Mouse (Mus musculus): ENCODE measurements around the gene Rmnd5a. TPM values are rescaled to one million over a fixed set of nuclear protein-coding genes. Genes with fewer than 3 reads are reported as not detected.

Rmnd5a gene
- polyA plus RNA-seq, 1 experiment from 2014 or later: 8.4 TPM

- no peaks in the 10 kb centered on the region for H3K36me3 ChIP-seq (replicated peaks)
- no peaks in the 10 kb centered on the region for H3K27me3 ChIP-seq (ENCODE audit: poor library complexity, severe bottlenecking)
- H3K9me3 ChIP-seq: peaks cover 11% of the 10 kb centered on the region; the same call in 1 of the 2 replicates
- H3K27ac ChIP-seq: no peak overlapping the region
- no peak overlapping the region for H3K4me3 ChIP-seq
- DNase-seq (ENCODE audit: extremely low spot score, low spot score): no peak
- no peaks in the 10 kb centered on the region for H3K4me1 ChIP-seq
- 96% methylated on average over 13 of the region's 13 CpGs for WGBS
Observed at GRCm38 (mm10) chr6:71376711-71377110, 63.7 kb downstream of the Rmnd5a start.

DNA sequence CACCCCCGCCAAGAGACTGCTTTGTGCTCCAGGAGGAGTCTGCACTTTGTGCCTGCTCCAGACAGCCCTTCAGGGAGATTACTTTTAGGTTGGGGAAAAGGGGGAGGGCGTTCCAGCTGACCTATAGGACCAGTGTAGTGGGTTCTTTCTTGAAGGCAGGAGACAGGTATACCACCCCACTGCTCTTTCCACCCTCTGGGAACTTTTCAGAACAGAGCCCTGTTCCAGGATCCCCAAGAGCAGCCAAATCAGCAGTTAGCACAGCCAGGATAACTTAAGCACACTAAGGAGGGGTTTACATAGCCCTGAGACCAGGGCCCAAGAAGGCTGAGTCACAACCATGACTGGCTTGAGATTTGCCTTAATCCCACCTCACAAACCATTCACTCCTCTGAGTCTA is 65.5 kb downstream of the Rmnd5a start:
- Histone ChIP-seq H3K9me3 (peaks cover 11% of the 10 kb centered on the region; the same call in 1 of the 2 replicates), H3K27me3 (ENCODE audit: poor library complexity, severe bottlenecking) (no peaks in the 10 kb centered on the region), H3K27ac (no peak overlapping the region), H3K4me3 (no peak overlapping the region), H3K36me3 (replicated peaks) (no peaks in the 10 kb centered on the region), H3K4me1 (no peaks in the 10 kb centered on the region)
- DNase-seq (ENCODE audit: extremely low spot score, low spot score): no peak
- 83% methylated on average over 2 of the region's 2 CpGs for WGBS

DNA sequence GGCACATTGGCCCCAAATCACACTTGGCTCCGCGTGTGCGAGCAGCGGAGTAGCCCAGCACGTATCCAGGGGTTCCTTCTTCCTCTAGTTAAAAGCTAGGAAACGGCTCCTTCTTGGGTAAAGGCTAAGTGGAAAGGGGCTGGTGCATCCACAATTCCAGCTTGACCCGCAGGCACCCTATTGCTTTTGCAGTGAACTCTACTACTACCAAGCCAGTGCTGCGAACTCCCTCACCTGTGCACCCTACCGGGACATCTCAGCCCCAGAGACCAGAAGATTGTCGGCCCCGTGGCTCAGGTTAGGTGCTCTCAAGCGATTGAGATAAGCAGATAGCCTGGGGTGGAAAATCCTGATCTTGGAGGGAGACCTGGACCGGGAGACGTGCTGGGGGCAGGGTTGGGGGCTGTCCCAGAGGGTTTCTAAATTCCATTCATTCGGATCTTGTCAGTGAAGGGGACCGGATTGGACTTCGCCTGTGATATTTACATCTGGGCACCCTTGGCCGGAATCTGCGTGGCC is 66.1 kb downstream of the Rmnd5a start:
- DNase-seq (ENCODE audit: extremely low spot score, low spot score): no peak
- no peaks in the 10 kb centered on the region for H3K4me1 ChIP-seq
- no peak overlapping the region for H3K4me3 ChIP-seq
- no peaks in the 10 kb centered on the region for H3K27me3 ChIP-seq (ENCODE audit: poor library complexity, severe bottlenecking)
- no peaks in the 10 kb centered on the region for H3K36me3 ChIP-seq (replicated peaks)
- peaks cover 11% of the 10 kb centered on the region; the same call in 1 of the 2 replicates for H3K9me3 ChIP-seq
- 91% methylated on average over 19 of the region's 19 CpGs for WGBS
- no peak overlapping the region for H3K27ac ChIP-seq

DNA sequence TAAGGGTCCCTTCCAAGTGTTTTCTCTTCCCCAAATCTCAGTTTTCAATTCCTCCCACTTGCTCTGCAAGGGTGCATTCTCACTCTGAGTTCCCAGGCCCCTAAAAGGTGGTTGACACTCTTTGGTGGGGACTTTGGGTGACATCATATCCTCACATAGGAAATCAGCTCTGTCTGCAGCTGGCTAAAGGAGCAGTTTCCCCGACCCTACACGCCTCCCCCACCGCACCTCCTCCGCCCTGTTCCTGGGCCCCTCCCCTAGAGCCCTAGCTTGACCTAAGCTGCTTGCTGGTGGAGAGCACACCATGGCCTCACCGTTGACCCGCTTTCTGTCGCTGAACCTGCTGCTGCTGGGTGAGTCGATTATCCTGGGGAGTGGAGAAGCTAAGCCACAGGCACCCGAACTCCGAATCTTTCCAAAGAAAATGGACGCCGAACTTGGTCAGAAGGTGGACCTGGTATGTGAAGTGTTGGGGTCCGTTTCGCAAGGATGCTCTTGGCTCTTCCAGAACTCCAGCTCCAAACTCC is 67.1 kb downstream of the Rmnd5a start, which contains the start of gene Cd8a:
Gene Cd8a, plus strand, starts transcription at position 179 of the 527 bp plus-strand sequence.
- Histone ChIP-seq H3K27me3 (ENCODE audit: poor library complexity, severe bottlenecking) (no peaks in the 10 kb centered on the region), H3K27ac (no peak within 1 kb of the TSS), H3K36me3 (replicated peaks) (no peaks in the 10 kb centered on the region), H3K9me3 (peaks cover 9% of the 10 kb centered on the region; the same call in 1 of the 2 replicates), H3K4me1 (no peaks in the 10 kb centered on the region), H3K4me3 (no peak within 1 kb of the TSS)
- no peak for DNase-seq (ENCODE audit: extremely low spot score, low spot score)
- 86% methylated on average over 14 of the region's 14 CpGs for WGBS

- WGBS: 87% methylated on average over 5 of the region's 5 CpGs
- DNase-seq (ENCODE audit: extremely low spot score, low spot score): no peak
- Histone ChIP-seq H3K36me3 (replicated peaks) (no peaks in the 10 kb centered on the region), H3K27ac (no peak overlapping the region), H3K4me3 (no peak overlapping the region), H3K27me3 (ENCODE audit: poor library complexity, severe bottlenecking) (no peaks in the 10 kb centered on the region), H3K9me3 (peaks cover 3% of the 10 kb centered on the region; the same call in 1 of the 2 replicates), H3K4me1 (no peaks in the 10 kb centered on the region)
Observed at GRCm38 (mm10) chr6:71372041-71372720, 68.3 kb downstream of the Rmnd5a start.

DNA sequence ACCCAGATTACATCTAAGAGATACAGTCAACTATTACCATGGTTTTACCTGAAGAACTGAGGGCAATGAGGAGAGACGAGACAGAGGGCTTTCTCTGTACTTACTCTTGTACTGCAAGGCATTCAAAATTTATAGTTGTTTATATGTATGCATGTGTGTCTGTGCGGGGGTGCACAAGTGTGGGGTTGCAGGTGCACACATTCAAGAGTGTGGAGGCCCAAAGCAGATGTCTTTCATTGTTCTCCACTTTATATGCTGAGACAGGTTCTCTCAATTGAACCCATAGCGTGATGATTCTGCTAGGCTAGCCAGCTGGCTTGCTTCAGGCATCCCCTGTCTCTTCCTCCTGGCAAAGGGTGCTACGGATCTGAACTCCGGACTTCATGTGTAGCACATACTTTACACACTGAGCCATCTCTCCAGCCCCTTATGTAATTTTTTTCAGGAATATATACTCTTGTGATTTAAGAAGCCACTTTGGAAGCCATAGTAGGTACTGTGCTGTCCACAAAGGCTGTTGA is 69.3 kb downstream of the Rmnd5a start:
- no peak for DNase-seq (ENCODE audit: extremely low spot score, low spot score)
- WGBS: 86% methylated on average over 5 of the region's 5 CpGs
- H3K4me1 ChIP-seq: no peaks in the 10 kb centered on the region
- H3K4me3 ChIP-seq: no peak overlapping the region
- H3K27me3 ChIP-seq (ENCODE audit: poor library complexity, severe bottlenecking): no peaks in the 10 kb centered on the region
- H3K9me3 ChIP-seq: no peaks in the 10 kb centered on the region
- H3K36me3 ChIP-seq (replicated peaks): no peaks in the 10 kb centered on the region
- no peak overlapping the region for H3K27ac ChIP-seq

DNA sequence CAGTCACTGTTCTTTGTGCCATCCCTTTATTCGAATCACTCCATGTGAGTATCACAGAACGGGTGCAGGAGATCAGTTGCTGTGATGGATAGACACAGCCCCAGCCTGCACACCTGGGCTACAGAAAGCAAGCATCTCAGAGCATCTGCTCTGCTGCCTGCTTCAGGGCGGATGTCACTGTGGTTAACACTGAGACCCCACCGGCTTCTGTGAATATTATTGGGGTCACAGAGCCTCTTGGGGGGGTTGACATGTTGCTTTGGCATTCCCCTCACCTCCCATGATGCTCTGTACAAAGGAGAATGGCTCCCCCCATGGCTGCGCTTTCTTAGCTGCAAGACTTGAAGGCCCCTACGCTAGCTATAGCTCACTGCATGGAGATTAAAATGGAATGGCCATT is 71.0 kb downstream of the Rmnd5a start:
- Histone ChIP-seq H3K27me3 (ENCODE audit: poor library complexity, severe bottlenecking) (no peaks in the 10 kb centered on the region), H3K36me3 (replicated peaks) (no peaks in the 10 kb centered on the region), H3K9me3 (no peaks in the 10 kb centered on the region), H3K27ac (no peak overlapping the region), H3K4me1 (no peaks in the 10 kb centered on the region), H3K4me3 (no peak overlapping the region)
- DNase-seq (ENCODE audit: extremely low spot score, low spot score): no peak
- WGBS: 92% methylated on average over 6 of the region's 6 CpGs

DNA sequence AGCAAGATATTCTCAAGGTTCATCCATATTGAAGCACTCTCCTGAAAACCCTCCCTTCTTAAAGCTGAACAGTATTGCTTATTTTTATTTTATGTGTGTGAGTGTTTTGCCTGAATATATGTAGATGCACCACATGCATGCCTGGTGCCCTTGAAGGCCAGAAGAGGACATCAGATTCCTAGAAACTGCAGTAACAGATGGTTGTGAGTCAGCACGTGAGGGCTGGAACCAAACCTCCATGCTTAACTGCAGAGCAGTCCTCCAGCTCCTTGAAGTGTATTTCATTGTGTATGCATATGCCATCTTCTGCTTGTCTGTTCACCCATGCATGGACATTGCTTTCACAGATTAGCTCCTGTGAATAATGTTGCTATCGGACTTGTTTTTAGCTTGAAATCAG is 76.4 kb downstream of the Rmnd5a start:
- DNase-seq (ENCODE audit: extremely low spot score, low spot score): no peak
- H3K27me3 ChIP-seq (ENCODE audit: poor library complexity, severe bottlenecking): no peaks in the 10 kb centered on the region
- H3K36me3 ChIP-seq (replicated peaks): no peaks in the 10 kb centered on the region
- no peak overlapping the region for H3K4me3 ChIP-seq
- H3K27ac ChIP-seq: no peak overlapping the region
- H3K9me3 ChIP-seq: no peaks in the 10 kb centered on the region
- 82% methylated on average over 2 of the region's 2 CpGs for WGBS
- H3K4me1 ChIP-seq: no peaks in the 10 kb centered on the region

DNA sequence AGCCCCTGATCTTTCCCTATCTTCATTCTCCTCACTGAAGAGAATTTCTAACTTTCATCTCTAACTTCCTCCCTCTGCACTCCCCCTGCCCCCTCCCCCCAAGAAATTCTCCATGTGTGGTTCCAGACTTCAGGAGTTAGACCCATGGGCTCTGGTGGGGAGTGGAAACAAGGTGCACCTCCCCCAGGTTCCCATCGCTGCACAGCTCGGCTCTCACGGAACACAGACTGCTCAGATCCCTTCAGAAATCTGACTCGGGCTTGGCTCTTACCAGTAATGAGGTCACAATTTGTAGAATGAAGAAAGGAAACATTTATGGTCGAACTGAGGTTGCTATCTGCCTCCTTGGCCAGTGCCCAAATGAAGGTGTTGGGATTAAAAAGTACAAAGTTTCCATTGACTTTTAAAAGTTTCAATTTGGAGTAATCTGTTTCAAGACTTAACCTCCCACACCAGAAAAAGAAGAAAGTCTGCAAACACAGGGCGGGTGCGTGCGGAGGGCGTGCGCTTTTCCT is 79.2 kb downstream of the Rmnd5a start:
- no peaks in the 10 kb centered on the region for H3K36me3 ChIP-seq (replicated peaks)
- WGBS: 90% methylated on average over 10 of the region's 10 CpGs
- no peaks in the 10 kb centered on the region for H3K9me3 ChIP-seq
- H3K4me3 ChIP-seq: no peak overlapping the region
- no peaks in the 10 kb centered on the region for H3K4me1 ChIP-seq
- H3K27ac ChIP-seq: no peak overlapping the region
- H3K27me3 ChIP-seq (ENCODE audit: poor library complexity, severe bottlenecking): no peaks in the 10 kb centered on the region
- no peak for DNase-seq (ENCODE audit: extremely low spot score, low spot score)

- Histone ChIP-seq H3K27ac (no peak overlapping the region), H3K4me1 (no peaks in the 10 kb centered on the region), H3K36me3 (replicated peaks) (no peaks in the 10 kb centered on the region), H3K4me3 (no peak overlapping the region), H3K27me3 (ENCODE audit: poor library complexity, severe bottlenecking) (no peaks in the 10 kb centered on the region), H3K9me3 (no peaks in the 10 kb centered on the region)
- 62% methylated on average over 5 of the region's 5 CpGs for WGBS
- DNase-seq (ENCODE audit: extremely low spot score, low spot score): no peak
Observed at GRCm38 (mm10) chr6:71360751-71361150, 79.7 kb downstream of the Rmnd5a start.

DNA sequence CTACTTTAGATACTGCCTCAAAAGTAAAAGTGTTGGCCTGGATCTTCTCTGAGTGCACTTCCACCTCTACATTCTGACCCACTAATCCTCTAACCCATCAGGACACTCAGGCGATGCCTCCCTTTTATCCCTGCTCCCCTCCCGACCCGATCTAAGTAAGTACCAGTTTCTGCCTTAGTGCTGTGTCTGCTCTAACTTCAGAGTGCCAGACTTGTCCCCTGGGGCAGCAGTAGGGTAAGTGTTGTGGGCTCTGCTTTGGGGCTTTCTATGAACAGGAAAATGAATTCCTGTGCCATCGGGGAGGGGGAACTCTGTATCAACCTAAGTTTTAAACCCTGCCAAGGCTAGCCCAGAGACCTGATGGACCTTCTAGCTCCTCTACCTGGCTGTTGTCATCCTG is 80.2 kb downstream of the Rmnd5a start:
- no peak overlapping the region for H3K4me3 ChIP-seq
- WGBS: 72% methylated on average over 4 of the region's 4 CpGs
- H3K36me3 ChIP-seq (replicated peaks): no peaks in the 10 kb centered on the region
- no peaks in the 10 kb centered on the region for H3K27me3 ChIP-seq (ENCODE audit: poor library complexity, severe bottlenecking)
- H3K27ac ChIP-seq: no peak overlapping the region
- no peaks in the 10 kb centered on the region for H3K9me3 ChIP-seq
- no peak for DNase-seq (ENCODE audit: extremely low spot score, low spot score)
- H3K4me1 ChIP-seq: no peaks in the 10 kb centered on the region

GRCm38 (mm10) chr6:71357493-71357892 is 82.9 kb downstream of the Rmnd5a start:
- DNase-seq (ENCODE audit: extremely low spot score, low spot score): no peak
- 93% methylated on average over 7 of the region's 7 CpGs for WGBS
- no peaks in the 10 kb centered on the region for H3K9me3 ChIP-seq
- H3K36me3 ChIP-seq (replicated peaks): no peaks in the 10 kb centered on the region
- no peak overlapping the region for H3K4me3 ChIP-seq
- H3K27ac ChIP-seq: no peak overlapping the region
- H3K27me3 ChIP-seq (ENCODE audit: poor library complexity, severe bottlenecking): no peaks in the 10 kb centered on the region
- H3K4me1 ChIP-seq: no peaks in the 10 kb centered on the region

DNA sequence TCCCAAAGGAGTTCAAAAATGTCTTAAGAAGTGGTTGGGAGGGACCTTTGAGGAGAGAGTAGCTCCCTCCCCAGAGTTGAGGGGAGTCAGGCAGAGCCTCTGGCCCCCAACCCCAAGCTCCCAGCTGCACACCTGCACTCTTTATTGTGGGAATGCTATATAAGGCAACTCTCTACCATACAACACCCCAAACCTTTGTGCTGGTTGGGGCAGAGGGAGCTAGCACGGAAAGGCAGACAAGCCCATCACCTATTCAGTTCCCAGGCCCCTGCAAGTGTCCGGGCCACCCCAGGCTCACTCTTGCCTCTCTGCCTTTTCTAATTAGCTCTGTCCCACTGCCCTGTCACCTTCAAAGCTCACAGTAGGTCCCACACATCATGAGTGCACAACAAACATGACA is 86.7 kb downstream of the Rmnd5a start:
- Histone ChIP-seq H3K9me3 (no peaks in the 10 kb centered on the region; the same call in 1 of the 2 replicates), H3K36me3 (replicated peaks) (no peaks in the 10 kb centered on the region), H3K4me1 (no peaks in the 10 kb centered on the region), H3K27me3 (ENCODE audit: poor library complexity, severe bottlenecking) (no peaks in the 10 kb centered on the region), H3K4me3 (no peak overlapping the region), H3K27ac (no peak overlapping the region)
- no peak for DNase-seq (ENCODE audit: extremely low spot score, low spot score)
- WGBS: 77% methylated on average over 2 of the region's 2 CpGs

All from forebrain, embryonic 10.5 days (tissue).